Mouse (Mus musculus) activated CD4-positive, CD25-positive, alpha-beta regulatory T cell, adult 9 weeks (primary cell): Measurements from ENCODE around the gene Eif4g2. TPM values are rescaled to one million over a fixed set of nuclear protein-coding genes. Genes with fewer than 3 reads are reported as not detected.

Experiments
- polyA plus RNA-seq: library from polyadenylated mRNA; unstranded; fragments of 100-300 nt; shearing (Covaris generic); gene quantifications from one replicate; pipeline ENCODE4 v1.2.1, GENCODE M21; 2017

Eif4g2 gene
- 1,014 TPM for polyA plus RNA-seq

GRCm38 (mm10) chr7:111082822-111083732, at the start of gene Eif4g2:
TSS of gene Eif4g2 (minus strand) at chr7:111083030.

GRCm38 (mm10) chr7:111028281-111029045, 54.4 kb downstream of the Eif4g2 start, which contains the start of gene Ctr9:
TSS of gene Ctr9 (plus strand) at chr7:111028951.

Other genes starting within 250 kb of the Eif4g2 start
- gene Rnf141, start 238.6 kb downstream of the Eif4g2 start, polyA plus RNA-seq: 18.3 TPM
- not detected for gene Lyve1, start 219.8 kb downstream of the Eif4g2 start, polyA plus RNA-seq
- gene Mrvi1, start 100.6 kb downstream of the Eif4g2 start, polyA plus RNA-seq: 1.5 TPM
- 76.2 TPM for gene Ctr9, start 54.1 kb downstream of the Eif4g2 start, polyA plus RNA-seq